Mouse (Mus musculus) cerebral cortex, adult 2 months (tissue): ENCODE results near the gene Rftn1.

Experiments used
- WGBS: fragments of 180-500 bp; shearing (Covaris S2); methylation state at CpG from one replicate; pipeline ENCODE4 v1.1.7; 2018; 5-methylcytosine and 5-hydroxymethylcytosine counted together

Rftn1 gene

DNA sequence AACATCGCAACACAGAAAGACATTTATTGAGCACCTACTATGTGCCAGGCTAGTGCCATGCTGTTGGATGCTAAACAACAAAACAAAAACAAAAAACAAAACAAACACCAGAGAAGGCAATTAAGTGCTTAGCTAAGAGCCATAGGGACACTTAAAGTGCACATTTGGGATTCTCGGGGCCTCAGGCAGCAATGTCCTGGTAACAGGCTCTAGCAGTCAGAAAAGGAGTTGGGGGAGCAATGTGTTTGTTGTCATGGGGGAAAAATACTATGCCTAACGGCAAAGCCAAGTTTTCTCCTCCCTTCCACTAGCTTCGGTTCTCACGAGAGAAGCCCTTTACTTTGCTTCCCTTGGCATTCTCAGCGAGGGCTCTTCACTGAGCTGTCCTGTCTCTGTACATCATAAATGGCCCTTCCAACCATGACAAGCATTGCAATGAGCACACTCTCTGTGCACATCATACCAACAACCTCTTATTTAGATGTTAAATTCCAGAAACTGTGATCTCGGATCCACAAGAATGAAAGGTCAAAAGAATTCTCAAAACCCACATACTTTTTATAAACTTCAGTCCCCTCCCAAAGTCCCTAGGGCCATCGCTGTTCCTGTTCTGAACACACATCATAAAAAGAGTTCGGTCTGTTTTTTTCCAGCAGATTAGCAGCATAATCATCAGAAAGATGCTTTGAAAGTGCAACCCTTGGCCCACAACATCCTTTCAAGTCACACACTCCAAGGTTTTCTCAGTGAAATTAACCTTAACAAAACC, 63.2 kb downstream of the Rftn1 start:
- 89% methylated on average over 9 of the region's 9 CpGs for WGBS

DNA sequence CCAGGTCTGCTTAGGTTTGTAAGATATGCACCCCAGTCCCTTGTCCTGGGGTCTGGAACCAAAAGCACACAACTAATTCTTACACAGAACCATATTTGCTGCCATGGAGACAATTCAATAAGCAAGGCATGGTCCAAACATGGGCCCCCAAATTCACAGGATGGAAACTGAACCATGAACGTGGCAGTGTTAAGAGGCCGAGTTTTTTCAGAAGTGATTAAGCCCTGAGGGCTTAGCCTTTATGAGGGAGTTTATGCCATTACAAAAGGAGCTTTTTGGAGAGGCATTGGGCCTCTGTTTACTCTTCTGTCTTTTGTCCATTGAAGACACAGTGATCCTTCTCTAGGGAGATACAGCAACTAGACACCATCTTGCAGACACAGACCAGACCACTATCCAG, 63.9 kb downstream of the Rftn1 start:
- 67% methylated on average over 2 of the region's 2 CpGs for WGBS

DNA sequence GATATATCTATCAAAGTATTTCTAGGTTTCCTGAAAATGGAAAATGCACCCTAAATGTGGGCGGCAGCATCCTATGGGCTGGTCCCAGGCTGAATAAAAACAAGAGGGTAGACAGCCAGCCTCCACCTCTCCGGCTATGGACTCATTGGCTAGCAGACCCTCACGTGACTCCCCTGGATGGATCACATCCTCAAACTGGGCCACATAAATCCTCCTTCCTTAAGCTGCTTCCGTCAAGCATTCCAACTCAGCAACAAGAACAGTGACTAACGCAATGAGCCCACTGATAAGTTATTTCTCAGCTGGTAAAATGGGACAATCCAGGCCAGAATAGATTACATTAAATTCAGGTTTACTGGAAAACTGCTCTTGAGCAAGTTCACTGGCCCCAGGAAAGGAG, 64.6 kb downstream of the Rftn1 start:
- 85% methylated on average over 5 of the region's 5 CpGs for WGBS

DNA sequence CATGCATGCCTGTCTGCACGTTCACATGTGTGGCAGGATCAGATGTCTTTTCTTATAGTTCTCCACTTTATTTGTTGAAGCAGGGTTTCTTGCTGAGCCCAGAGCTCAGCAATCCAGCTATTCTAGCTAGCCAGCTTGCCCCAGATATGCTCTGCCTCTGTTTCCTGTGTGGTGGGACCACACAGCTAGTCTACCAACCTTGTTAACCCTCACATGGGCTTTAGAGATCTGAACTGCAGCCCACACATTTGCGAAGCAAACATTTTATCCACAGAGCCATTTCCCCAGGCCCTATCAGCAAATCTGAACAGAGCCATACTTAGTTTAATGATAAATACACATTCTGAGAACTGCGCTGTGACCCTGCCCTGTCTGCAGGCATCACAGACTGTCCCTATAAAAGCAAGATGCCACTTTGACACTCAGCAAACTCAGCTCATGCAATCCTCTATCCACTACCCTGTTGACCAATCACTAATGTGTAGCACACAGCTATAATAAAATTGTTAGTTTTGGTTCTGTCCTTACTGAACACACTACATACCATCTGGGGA, 65.2 kb downstream of the Rftn1 start:
- WGBS = 95% methylated on average over 3 of the region's 3 CpGs

DNA sequence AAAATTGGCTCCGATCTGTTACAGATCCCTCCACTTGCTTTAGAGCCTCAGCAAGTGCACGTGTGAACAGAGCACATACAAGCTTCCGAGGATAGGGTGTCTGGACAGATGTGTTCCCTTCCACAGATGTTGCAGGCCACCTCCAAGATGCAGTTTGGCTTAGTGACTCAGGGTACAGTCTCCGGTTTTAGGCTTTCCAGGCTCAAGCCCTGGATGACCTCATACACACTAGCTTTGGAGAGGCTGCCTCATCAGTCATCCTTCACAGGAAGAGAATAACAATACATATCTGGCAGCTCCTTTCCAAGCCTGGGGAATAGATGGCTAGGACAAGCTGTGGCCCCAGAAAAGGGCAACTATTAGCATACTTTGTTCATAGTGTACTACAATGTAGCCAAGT, 65.8 kb downstream of the Rftn1 start:
- WGBS = 82% methylated on average over 4 of the region's 4 CpGs

DNA sequence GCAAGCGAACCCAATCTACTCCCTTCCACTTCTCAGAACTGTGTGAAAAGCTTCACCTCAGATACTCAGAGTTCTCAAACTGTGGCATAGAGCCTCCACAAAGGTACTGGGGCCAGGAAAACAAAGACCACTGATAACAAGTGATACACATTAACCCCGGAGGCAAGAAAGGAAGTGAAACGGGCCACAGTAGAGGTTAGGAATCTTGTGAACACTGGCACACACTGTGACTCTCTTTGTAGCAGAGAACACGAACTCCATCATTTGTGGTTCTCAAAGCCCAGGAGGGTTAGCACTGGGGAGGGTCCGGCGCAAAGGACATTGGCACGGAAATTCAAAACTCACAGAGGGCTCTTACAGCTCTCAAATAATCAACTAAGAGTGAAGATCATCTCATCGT, 67.9 kb downstream of the Rftn1 start:
- WGBS = 89% methylated on average over 8 of the region's 8 CpGs

DNA sequence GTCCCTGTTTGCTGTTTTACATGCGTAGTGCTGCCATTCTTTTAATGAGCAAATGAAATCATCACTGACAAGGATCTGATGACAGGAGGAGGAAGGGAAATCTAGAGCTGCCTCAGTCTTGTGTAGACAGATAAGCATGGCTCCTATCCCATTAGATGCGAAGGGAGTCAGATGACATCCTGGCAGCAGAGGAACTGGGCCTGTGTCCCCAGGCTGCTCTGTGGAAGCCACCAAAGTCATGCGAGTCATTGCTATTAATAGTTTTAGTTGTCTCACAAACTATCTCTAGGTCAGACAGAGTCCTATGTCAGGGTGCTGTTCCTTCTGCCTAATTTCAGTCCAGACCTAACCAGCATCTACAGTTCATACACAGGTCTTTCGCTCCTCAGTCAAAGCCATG, 70.4 kb downstream of the Rftn1 start:
- WGBS = 84% methylated on average over 4 of the region's 4 CpGs

DNA sequence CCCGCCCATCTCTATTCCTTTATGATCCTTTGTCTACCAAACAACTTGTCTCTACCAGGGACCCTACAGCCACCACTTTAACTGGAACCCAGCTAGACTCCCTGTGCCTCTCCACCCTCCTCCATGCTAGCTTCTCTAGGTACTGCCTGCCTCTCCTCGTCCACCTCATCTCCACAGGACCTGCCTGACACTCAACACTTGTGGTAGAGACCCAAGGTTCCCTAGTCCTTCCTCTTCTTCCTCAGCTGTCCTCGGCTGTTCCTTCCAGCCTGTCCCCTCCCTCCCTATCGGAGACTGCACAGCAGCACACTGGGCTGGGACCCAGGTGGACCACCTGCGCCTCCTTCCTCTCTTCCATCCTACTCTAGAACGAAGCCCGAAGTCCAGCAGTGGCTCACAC, 73.0 kb downstream of the Rftn1 start:
- WGBS = 98% methylated on average over 7 of the region's 7 CpGs

DNA sequence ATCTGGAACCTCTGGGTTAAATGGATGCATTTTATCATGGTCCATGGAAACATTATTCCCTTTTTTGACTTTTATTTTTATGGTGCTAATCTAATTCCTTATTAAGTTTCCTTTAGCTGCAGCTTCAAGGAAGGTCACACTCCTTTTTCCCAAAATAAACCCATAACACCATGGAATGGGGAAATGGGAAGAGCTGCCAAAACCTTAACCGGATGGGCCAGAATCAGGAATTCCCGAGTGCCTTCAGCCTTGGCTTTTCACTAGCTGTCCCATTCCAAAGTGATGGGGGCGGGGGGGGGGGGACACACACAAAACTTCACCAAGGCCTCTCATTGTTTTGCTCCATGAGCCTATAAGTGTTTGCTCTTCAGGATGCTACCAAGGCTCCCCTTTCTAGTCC, 73.5 kb downstream of the Rftn1 start:
- WGBS = 66% methylated on average over 3 of the region's 3 CpGs

DNA sequence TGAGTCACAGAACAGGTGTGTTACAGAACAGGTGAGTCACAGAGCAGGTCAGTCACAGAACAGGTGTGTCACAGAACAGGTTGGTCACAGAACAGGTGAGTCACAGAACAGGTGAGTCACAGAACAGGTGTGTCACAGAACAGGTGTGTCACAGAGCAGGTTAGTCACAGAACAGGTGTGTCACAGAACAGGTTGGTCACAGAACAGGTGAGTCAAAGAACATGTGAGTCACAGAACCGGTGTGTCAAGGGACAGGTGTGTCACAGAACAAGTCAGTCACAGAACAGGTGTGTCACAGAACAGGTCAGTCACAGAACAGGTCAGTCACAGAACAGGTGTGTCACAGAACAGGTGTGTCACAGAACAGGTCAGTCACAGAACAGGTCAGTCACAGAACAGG, 74.1 kb downstream of the Rftn1 start:
- 93% methylated on average over 1 of the region's 1 CpGs for WGBS

DNA sequence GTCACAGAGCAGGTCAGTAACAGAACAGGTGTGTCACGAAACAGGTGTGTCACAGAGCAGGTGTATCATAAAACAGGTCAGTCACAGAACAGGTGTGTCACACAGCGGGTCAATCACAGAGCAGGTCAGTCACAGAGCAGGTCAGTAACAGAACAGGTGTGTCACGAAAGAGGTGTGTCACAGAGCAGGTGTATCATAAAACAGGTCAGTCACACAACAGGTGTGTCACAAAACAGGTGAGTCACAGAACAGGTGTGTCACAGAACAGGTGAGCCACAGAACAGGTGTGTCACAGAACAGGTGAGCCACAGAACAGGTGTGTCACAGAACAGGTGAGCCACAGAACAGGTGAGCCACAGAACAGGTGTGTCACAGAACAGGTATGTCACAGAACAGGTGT, 74.8 kb downstream of the Rftn1 start:
- 96% methylated on average over 3 of the region's 3 CpGs for WGBS

DNA sequence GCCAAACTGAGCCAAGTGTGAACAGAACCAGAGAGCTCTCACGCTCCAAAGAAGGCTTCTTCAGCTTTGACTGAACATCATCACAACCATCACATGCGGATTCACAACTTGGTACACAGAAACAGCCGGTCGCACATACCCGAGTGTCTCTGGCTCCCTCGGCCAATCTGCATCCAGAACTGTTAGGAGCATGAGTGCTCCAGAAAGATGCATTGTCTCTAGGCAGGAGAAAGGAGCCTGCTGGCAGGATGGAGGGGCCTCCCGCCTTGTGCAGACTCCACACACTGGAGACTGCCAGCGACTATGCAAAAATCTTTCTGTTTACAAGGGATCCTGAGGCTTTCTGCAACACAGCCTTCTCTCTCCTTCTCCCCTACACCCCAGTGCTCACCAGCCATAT, 75.8 kb downstream of the Rftn1 start:
- WGBS = 62% methylated on average over 8 of the region's 8 CpGs

DNA sequence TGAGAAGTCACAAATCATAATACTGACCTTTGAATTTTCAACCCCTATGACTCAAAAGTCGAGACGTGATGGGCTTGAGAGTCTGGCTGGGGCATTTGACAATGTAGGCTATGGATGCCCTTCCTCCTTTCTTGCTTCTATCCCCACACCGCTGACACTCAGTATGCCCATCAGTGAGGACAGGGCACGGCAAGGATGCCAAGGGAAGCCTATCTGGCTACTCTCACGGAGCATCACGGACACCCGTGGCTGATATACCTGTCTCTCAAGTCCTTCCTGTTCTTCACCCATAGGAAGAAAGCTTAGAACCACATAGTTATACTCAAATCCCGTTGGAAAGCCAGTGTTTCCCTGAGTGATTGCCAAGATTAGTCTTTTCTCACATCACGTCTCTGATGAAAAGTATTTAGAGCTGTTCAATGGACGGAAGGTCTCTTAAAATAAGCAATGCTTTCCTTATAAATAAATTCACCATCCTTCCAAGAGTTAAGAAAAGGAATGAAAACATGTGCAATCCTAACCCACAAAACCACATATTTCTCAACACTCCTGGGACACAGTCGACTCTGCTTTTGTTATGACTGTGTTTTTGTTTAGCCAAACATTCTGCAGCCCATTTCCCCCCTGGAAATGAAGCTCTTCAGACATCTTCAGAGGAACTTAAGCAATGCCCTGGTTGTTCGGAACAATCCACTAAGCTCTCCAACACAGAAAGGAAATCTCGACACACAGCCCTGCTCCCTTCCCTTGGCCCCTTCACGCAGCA, 79.6 kb downstream of the Rftn1 start:
- 64% methylated on average over 14 of the region's 14 CpGs for whole genome bisulfite sequencing

DNA sequence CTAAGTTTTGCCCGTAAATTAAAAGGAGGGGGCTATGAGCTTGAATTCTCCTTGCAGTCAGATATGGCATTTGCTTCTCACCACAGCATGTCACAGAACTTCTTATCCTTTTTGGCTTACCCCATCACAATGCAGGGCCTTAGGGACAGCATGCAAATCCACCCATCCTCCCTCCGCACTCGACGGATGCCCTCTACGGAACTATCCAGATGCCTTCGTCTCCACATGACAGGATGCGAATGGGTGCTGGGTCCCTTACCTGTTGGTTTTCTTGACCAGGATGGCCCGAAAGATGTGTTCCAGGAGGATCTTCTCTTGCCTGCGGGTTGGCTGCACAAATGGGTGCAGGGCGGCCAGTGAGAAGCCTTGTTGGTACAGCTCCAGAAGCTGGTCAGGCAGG, 83.7 kb downstream of the Rftn1 start:
- WGBS = 98% methylated on average over 10 of the region's 10 CpGs

DNA sequence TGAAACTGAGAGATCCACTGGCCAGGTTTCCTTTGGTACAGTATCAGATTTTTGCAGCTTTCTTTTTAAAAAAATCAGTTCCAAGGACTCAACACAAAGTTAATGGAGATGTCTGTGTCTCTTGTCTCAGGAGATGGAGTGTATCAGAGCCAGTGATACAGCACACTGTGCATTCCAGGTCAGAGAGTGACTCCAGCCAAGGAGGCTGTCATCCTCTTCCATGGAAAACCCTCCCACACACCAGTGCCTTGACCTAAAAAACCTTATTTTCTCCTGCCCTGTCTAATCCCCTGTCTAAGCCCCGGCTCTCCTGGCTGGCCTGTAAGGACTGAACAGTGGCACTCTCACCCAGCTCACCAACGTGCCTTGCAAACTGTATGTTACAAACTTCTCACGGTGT, 86.3 kb downstream of the Rftn1 start:
- WGBS = 91% methylated on average over 3 of the region's 3 CpGs

DNA sequence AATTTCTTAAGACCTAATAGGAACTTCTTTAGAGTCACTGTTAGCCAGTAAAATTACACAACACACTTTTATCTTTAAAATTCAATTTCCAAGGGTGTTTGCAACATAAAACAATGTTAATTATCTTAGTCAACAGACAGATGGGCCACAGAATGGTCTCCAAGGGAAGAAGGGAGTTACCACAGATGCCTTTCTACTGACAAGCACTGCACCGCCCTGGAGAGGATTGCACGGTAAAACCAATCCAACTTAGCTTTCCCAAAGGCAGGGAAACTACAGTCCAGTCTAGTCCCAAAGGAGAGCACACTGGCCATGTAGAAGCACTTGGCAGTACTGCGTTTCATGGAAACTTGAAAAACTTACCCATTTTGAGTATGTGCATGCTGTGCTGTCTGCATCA, 89.1 kb downstream of the Rftn1 start:
- WGBS = 92% methylated on average over 3 of the region's 3 CpGs

DNA sequence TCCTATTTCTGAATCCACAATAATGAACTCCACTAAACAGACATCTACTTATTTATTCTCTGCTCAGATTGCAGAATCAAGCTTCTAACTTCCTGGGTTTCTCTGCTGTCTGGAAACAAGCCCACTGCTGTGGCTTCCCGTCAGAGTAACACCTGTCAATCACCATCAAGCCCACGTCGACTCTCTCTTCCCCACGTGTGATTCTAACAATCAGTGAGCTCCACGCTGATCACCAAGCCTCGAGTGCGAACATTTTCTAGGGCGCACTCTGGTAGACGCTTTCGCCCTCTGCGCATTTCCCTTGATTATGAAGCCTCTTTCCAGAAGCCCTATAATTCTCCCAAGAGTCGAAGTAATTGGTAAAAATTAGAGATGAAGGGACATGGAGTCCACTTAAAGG, 90.4 kb downstream of the Rftn1 start:
- WGBS = 71% methylated on average over 12 of the region's 12 CpGs

DNA sequence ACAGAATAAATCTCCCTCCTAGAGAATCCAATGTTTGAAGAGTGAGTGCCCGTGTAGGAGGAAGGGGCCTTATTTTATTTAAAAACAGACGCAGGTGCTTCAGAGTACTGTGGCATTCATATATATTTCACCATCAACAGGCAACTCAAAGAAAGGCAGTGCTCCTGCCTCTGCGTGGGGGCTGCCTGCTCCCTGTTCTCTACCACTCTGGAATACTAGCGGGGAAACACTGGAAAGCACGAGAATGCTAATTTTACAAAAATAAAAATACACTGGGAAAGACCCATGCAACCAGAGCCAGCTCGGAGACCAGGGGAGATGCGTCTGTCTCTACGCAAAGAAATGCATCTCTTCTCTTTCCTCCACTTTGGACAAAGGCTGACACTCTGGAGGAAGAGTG, 91.1 kb downstream of the Rftn1 start:
- WGBS = 55% methylated on average over 8 of the region's 8 CpGs

DNA sequence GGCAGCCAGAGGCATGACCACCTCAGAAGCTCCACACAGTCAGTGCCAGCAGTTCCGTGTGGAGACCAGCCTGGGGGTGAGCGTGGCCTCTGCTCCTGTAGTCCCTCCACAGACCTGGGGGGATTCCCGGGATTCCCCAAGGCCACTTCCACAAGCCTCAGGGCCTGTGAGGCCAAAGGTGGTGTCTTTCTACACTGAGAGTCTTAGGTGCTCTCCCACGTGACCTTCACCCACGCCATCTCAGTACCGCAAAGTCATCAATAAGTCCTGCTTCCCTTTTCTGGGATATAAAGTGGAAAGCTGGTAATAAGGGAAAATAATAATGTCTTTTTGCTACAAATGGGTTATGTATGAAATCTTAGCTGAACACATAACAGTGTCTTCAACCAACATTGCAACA, 92.2 kb downstream of the Rftn1 start:
- 94% methylated on average over 6 of the region's 6 CpGs for WGBS

DNA sequence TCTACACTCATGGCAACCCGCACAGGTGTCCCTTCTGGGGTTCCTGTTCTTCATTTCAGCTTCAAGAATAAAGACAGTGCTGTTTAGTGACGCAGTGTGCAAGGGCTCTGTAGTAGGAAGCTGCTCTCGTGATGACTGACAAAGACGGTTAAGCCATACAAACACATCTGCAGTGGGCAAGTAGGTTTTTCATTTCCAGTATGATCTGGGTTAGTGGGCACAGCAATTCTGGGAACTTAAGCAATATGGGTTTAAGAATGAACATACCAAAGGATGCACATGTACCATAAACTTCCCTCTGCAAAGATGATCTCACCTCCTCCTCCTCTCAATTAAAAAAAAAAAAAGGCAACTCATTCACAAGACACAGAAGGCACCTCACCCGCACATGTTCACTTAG, 92.6 kb downstream of the Rftn1 start:
- WGBS = 81% methylated on average over 5 of the region's 5 CpGs

DNA sequence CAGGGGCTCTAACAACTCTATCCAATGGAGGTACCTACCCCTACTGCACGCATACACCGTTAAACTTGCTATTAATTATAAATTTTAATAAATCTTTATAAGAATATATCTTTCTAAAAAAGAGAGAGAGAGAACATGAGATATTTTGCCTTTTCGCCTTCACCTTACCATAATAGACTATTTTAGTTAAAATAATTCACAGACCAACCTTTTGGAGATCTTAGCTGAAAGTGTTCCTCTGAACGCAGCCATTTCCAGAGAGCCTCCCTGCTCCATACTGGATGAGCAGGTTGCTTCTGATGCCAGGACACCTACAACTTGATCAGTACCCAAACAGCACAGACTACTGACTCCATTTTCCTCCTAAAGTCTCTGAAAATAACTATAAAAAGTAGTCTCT, 94.2 kb downstream of the Rftn1 start:
- WGBS = 95% methylated on average over 4 of the region's 4 CpGs

DNA sequence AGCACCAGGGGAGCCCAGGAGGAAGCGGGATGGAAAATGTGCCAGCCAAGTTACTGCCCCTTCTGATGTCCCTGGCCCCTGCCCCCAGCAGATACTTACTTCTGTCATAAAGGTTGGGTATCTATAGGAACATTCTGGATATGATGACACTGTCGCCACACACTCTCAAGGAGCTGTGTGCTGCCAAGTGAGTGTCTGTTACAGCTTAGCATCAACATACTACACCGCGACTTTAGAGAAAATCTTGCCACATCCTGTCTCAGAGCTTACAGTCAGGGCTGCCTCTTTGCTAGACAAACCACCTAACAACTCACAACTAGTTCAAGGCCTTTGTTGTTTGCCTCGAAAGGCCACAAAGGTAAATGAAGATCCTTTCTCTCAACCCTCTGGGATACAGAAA, 96.4 kb downstream of the Rftn1 start:
- WGBS = 91% methylated on average over 5 of the region's 5 CpGs

DNA sequence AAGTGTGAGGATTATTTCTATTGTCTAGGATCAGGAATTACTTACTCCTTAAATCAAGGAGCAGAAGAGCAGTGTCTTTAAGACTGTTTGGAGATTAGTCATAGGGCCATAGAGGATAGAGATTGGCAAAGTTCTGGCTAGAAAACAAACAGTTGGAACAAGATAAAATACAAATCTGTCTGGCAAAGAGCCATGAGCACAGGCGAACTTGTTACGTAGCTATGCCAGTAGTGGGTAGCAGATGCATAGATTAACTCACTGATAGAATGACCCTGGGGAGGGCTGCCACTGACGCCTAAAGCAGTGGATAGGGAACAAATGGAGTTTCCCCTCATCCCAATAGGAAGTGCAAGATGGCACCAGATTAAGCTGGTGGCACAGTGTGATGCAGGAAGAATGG, 97.1 kb downstream of the Rftn1 start:
- 68% methylated on average over 3 of the region's 3 CpGs for WGBS
